Mouse (Mus musculus): ENCODE results near the gene Ephb2.
A peak's percentile ranks its signal among the peaks of the same experiment; 100 is the strongest.

Gene Ephb2

DNA sequence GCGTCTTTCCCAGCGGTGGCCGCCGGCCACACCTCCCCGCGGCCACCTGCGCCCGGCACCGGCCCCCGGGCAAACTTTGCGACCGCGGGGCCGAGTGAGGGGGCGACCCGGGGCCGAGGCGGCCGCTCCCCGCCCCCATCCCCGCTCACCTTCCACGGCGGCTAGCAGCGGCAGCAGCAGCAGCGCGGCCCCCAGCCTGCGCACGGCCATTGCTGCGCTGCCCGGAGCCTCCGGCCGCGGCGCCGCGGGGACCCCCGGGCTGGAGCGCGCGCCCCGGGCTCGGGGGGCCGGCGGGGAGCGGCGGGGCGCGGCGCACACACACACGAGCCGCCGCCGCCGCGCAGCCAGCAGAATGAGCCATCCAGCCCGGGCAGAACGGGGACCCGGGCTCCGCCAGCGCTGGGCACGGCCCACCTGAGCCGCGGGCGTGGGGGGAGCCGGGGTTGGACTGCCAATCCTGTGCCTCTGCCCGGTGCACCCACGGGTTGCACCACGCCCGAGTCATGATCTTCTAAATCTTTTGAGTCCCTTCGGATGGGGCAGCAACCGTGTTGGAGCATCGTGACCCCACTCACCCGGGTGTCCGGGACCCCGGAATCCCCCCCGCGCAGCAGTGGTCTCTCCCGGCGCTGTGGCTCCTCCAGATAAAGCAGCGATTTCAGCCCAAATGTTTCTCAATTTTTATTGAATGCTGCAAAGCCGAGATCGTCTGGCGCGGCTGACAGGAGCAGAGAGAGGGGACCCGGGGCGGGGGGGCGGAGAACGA, at the start of gene Ephb2:
Gene Ephb2, minus strand, starts transcription at position 368 of the 766 bp plus-strand sequence.
- peak; percentile 70 for DNase-seq (ENCODE audit: low spot score)

DNA sequence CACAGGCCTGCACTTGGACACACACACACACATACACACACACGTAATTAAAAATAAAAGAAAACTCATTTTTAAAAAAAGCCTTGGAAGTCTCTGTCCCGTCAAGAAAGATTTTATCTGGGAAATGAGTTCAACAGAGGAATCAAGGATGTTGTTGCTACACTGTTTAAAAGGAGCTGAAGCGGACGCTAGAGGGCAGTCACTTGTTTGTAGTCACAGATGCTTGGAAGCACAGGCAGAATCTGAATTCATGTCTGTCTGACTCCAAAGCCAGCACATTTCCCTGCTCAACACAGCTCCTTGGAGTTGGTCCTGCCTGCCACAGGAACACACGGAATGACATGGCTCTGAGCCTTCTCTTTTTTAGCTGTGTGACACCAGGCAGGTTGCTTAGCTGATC, 42.8 kb upstream of the Ephb2 start:
- DNase-seq (ENCODE audit: low spot score): no peak

DNA sequence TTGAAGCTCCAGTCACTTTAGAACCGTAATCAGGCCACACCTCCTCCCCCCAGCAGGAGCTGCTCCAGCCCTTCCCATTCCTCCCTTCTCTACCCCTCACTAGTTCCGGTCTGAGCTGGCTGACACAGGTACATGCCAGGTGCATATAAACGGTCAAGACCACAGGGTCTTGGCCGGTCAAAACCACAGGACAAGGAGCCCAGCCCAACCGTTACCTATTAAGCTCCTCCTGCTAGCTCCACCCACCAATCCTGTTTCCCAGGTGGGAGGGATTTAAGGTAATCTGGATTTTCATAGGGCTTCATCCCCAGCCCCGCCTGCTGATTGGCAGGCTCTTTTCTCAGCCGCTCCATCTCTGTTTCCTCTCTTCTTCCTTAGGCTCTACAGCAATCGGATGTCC, 42.4 kb upstream of the Ephb2 start:
- no peak for DNase-seq (ENCODE audit: low spot score)

DNA sequence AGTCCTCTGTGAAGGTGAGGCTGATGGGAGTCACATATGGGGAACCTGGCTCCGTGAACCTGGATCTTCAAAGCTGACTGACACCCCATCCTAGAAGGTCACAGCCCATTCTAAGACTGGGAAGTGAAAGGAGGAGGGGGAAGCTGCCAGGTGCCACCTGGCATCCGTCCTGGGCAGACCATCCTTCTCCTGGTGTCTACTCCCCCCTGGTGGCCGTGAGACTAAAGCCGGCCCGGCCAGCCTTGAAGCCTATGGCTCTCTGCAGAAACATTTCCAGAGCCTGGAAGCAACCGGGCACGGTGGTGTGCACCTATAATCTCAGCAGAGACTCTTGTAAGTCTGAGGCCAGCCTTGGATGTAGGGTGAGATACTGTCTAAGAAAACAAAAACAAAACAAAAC, 41.2 kb upstream of the Ephb2 start:
- peak; percentile 50 for DNase-seq (ENCODE audit: low spot score)

DNA sequence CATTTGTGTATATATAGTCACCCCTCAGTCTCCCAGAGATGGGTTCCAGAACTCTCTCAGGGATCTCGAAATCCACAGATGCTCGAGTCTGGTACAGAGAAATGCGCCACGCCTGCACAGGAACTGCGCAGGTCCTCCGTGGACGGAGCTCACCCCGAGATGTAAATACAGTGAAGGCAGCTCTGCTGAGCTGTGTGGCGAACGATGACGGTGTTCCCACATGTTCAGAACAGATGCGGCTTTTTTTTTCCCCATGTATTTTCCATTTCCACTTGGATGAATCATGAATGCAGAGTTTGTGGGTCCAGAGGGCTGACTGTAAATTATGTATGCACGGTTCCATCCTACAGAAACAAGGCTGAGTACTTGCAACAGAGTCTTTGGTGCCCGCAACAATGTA, 39.2 kb upstream of the Ephb2 start:
- DNase-seq (ENCODE audit: low spot score): no peak

DNA sequence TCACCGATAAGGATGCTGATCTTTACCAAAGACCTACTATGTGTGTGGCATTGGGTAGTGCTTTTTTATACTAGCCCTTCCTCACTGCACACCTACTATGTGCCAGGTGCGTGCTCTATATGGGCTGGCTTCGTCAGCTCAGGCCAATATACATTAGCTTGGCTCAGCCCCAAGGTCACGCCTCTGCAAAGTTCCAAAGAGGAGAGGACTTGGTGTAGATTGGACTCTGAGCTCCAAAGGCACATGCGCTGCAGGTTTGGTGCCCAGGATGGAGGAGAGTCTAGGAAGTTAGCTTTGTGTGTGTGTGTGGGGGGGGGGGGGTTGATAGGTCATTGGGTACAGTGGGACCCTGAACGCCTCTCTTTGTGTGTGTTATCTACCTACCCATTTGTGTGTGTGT, 32.6 kb upstream of the Ephb2 start:
- DNase-seq (ENCODE audit: low spot score): no peak

DNA sequence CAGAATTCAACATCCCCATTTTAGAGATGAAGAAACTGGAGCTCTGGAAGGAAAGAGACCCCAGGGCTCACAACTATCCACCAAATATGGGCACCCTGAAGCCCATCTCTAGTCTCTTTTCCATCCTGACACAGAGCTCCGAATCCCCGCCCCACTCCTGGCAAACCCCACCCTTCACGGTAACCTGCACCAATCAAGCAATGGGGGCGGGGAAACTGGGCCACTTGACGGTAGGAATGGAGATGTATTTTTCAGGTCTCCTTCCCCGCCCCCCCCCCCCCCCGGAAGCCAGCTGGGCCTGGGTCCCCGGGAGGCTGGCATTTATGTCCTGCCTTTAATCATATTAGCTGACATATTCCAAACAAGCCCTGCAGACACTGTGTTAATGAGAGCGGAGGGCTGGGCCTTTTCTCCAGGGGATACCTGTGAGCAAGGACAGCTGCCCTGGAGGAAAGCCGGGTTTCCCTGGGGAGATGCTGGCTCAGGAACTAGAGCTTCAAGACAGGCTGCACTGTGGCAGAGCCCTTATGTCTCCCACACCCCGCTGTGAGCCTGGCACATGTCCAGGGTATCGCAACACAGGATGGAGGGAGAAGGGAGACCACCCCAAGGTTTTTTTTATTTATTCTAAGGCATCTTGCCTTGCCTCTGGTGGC, 32.0 kb upstream of the Ephb2 start:
- DNase-seq (ENCODE audit: low spot score): no peak

DNA sequence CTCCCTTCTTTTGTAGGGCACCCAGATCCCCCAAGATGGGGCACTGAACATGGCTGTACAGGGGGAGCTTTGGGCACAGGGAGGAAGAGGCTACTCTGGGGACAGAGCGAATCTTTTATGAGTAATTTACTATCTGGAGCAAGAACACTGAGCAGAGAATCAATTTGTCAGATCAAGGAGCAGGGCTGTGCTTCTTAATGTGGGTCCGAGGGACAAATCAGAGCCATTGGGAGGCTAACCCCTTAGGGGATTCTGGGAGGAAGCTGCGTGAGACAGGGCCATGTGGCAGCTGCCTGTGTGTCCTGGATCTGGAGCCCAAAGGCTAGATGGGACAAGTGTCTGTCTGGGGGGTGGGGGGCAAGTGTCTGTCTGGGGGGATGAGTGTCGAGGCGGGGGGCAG, 29.7 kb upstream of the Ephb2 start:
- DNase-seq (ENCODE audit: low spot score): no peak

DNA sequence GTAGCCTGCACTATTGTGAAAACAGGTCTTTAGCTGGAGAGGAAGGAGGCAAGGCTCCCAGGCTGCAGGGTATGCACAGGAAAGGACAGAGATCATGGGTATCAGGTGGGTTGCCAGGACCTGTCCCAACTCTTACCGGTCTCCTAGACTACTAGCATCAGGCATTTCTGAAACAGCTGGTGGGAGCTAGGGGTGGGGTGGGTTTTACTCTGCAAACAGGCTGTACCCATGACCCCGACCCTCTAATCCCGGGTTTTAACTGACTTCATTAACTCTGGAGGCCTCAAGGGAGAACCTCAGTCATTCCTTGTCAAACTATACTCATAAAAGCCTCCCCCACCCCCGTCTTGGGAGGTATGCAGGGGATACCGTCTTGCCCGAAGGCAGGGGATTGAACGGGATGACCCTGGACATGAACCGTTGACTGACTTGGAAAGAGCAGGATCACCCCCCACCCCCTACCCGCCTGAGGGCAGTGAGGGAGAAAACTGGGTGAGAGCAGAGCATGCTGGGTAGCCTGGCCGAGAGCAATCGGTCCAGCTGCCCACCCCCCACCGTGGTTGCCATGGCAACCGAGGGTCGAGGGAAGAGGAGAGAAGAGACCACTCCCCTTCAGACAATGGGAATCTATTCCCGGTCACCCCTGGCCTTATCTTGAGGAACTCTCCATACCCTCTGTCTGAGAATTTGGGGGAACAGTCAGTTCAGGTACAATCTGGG, 29.1 kb upstream of the Ephb2 start:
- no peak for DNase-seq (ENCODE audit: low spot score)

DNA sequence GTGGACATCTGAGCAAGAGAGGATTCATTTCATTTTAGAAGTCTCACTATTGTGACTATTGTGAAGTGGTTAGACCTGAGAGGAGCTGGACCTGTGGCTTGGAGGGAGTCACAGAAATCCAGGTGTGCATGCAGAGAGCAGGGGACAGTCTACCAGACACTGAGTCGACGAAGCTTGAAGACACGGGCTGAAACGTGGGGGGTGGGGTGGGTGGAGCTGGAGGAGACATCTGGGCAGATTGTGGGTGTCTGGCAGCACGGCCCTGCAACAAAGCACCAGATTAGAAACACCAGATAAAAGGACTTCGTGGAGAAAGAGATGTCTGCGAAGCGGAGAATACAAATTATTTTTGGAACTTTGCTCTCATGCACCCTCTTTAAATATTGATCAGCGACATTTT, 27.7 kb upstream of the Ephb2 start:
- no peak for DNase-seq (ENCODE audit: low spot score)

DNA sequence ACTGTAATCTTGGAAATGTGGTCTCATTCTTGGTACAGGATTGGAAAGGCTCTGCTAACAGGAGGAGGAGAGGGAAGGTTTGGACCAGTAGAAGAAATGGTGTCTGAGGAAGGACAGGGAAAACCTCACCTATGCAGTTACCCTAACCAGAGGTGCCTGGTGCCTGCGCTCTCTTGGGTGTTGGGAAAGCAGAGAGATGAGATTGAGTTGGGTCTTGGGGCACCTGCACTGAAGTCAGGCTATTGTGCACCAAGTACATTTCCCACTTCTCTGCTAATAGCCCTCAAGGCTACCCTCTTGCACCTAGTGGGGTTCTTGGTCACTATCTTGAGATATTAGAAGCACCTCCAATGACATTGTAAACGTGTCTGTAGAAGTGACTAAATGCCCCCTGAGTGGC, 26.6 kb upstream of the Ephb2 start:
- DNase-seq (ENCODE audit: low spot score): no peak

DNA sequence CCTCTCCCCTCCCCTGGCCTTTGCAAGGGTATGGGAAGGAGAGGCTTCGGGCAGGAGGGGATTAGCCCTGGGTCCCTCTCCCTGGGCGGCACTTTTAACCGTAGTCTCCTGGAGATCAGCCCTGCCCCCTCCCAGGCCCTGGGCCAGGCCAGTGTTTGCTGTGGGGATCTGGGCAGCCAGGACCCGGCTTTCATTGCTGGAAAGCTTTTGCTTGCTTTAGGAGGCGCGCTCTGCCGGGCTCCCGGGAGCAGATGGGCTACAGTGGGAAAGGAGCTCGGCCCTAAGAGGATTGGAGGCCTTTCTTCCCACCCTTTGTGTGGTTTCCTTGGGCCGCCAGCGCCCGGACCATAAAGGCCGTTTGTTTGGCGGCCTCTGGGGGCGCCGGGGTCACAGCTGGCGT, 26.0 kb upstream of the Ephb2 start:
- DNase-seq (ENCODE audit: low spot score): no peak

DNA sequence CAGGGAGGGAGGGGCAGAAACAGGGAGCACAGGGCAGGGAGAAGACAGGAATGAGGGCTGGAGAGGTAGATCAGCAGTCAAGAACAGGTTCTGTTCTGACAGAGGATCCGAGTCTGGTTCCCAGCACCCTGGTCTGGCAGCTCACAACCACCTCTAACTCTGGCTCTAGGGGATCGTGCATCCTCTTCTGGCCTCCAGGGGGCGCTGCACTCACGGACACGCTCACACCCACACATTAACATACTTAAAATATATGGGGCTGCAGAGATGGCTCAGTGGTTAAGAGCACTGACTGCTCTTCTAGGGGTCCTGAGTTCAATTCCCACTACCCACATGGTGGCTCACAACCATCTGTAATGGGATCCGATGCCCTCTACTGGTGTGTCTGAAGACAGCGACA, 24.2 kb upstream of the Ephb2 start:
- DNase-seq (ENCODE audit: low spot score): no peak

DNA sequence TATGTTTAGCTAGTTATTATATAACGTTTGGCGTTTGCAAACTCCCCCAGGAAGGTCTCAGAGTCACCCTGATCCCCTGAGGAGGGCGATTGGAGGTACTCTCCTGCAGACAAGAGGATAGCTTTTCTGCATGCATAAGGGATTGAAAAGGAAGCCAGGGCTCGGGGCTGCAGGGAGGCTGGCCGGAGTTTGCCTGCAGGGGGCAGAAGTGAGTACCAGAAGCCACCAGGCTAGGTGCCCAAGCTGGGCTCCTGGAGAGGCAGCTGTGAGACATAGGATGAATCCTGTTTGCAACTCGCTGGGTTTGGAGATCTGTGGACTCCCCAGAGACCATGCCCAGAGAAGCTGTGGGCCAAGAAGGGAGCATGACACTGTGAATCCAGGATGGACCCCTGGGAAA, 19.3 kb upstream of the Ephb2 start:
- DNase-seq (ENCODE audit: low spot score): no peak

DNA sequence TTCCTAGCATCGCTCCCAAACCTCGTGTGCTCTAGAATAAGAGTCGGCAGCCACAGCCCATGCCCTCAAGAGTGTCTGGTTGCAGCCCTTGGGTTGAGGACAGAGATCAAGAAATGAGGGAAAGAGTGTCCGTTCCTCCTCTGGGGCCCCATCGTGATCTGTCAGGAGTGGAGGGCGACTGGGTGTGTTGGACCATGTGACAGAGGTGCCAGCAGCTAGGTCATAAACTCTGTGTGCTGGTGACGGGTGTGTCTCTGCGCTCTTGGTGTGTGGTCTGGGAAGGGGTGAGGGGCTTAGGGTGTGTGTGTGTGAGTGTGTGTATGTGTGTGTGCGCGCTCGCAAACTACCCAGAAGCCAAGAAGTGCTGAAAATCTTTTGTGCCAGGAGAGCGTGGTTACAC, 17.2 kb upstream of the Ephb2 start:
- no peak for DNase-seq (ENCODE audit: low spot score)

DNA sequence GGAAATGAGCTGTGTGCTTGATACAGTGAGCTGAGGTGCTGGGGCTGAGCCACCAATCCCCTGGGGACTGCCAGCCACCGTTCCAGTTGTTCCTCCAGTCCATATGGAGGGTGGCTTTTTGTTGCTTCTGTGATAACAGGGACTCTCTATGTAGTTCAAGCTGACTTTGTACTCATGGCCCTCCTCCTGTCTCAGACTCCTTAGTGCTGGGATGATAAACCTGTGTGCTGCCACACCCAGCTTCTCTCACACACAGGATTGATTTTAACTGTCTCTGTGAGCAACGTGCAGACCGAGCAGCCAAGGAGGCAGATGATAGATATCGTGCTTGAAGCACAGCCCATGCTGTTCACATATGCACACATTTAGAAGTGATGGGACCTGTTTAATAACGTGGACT, 16.3 kb upstream of the Ephb2 start:
- DNase-seq (ENCODE audit: low spot score): no peak

DNA sequence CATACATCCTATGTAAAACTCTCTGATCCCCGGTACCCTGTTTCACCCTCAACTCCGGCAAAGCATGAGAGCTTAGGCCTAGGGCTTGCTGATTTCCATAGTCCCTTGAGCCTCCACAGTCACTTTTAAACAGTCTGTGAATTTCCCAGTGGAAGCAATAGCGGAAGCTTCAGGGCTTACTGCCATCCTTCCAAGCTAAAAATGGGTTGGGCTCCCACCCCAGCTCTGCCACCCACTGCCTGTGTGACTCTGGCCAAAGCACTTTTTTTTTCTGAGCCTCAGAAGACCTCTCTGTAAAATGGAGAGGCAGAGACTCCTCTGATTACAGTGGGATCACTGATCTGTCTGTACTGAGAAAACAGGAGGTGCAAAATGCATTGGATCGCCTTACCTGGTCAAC, 12.8 kb upstream of the Ephb2 start:
- DNase-seq (ENCODE audit: low spot score): no peak

DNA sequence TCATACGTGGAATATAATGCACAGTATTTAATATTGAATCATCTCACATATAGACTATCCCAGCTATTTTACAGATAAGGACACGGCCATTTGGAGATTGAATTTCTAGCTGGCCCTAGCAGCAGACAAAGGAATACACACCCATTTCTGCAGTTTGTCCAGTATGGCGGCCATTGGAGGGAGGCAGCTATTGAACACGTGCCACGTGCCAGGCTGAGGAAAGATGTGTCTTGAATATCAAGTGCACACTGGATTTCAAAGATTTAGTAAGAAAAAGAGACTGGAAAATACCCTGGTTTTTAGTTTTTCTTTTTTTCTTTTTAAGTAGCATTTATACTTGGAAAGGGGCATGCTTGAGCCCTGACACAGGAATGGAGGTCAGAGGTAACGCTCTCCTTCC, 11.4 kb upstream of the Ephb2 start:
- no peak for DNase-seq (ENCODE audit: low spot score)

DNA sequence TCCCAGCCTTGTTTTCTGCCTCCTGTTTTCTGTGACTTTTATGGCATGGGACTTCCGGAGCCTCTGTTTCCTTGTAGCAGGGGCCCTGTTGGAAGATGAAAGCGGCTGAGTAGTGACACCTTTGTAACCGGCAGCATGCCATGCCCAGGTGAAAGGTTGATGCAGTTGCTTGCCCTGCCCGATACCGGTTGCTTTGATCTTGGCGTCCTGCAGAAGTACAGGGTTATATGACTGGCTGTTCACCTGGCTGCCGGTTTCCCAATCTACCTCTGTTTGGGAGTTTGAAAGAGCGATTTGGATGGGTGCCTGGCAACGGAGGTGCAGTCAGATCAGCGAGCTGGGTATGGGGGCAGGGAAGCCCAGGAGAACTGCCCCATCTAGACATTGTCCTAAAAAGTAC, 7.0 kb upstream of the Ephb2 start:
- no peak for DNase-seq (ENCODE audit: low spot score)

DNA sequence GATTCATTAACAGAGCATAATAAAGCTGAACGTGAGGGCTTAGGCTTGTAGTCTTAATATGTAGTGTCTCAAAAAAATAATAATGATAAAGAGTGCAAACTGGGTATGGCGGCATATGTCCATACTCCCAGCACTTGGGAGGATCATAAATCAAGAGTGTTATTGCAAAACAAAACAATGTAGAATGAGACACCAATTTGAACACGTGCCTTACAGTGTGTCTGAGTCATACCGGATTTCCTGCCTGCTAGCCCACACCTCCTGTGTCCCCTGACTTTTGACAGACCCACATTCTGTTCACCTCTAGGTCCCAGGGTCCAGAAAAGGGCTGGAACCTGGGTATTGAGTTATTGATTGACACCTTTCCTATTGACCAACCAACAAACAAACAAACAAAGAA, 6.2 kb upstream of the Ephb2 start:
- DNase-seq (ENCODE audit: low spot score): no peak

DNA sequence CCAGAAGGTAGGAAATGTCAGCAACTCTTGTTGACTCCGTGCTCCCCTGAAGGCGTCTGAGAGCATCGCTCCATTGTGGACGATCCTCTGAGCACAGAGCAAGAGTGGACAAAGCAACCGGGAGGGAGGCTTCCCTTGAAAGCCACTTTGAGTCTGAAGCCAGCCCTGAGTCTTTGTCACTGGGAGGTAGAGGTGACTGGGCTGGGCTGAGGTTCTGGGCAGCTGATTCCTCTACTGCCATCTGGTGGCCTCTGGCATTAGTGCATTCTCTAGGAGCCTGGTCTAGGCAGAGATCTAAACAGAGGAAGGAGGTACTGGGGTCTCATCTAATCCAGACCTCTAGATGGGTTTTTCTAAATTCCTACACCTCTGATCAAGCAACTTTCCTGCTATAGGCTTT, 5.3 kb upstream of the Ephb2 start:
- peak; percentile 82 for DNase-seq (ENCODE audit: low spot score)

DNA sequence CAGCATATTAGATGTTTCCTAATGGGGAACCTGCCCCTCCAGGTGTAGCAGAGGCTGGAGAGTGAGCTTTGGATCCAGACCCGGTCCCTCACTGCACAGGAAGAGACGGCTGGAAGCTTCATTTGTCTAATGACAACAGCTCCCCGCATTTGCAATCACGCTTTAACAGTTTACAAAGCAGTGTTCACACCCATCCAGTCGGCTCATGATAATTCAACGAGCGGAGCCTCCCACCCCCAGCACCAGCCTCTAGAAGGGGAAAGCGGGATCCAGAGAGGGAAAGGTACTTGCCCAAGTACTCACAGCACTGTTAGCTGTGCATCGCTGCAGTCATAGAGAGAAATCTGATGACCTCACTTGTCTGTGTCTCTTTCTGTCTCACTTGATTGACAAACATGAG, 2.7 kb upstream of the Ephb2 start:
- no peak for DNase-seq (ENCODE audit: low spot score)

DNA sequence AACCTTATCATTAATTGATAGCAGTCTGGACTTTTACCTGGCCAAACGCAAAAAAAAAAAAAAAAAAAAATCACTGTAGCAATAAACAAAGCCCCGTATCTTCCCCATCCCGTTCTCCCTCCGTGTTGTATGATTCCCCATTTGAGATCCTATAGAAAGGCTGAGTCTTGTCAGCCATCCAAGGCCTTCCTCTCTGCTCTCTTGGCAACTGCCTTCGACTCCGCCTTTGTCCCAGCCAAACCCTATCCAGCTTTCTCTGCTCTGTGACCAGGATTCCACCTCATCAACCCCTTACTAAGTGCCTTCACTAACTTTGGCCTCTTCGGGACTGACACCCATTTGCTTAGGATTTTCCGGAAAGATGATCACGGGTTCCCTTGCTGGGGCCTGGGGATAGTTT, 2.2 kb upstream of the Ephb2 start:
- no peak for DNase-seq (ENCODE audit: low spot score)

Data from urinary bladder, postnatal 14 days (tissue).